Mouse (Mus musculus) spleen, postnatal 36 days (tissue): ENCODE measurements around the gene Il6ra.

Experiments used
- DNase-seq, 2 experiments: peaks; one replicate each; pipeline ENCODE4 v3.0.0; 2022; ENCODE audit warnings: low spot score in 2 of 2, mixed read lengths in 1 of 2

Gene Il6ra

GRCm38 (mm10) chr3:89853752-89854151 is 59.2 kb downstream of the Il6ra start:
- no peak for DNase-seq

GRCm38 (mm10) chr3:89848083-89848482 is 64.9 kb downstream of the Il6ra start:
- no peak for DNase-seq

GRCm38 (mm10) chr3:89847596-89847995 is 65.4 kb downstream of the Il6ra start:
- DNase-seq, result no peak

GRCm38 (mm10) chr3:89847126-89847525 is 65.9 kb downstream of the Il6ra start:
- DNase-seq, result no peak

- no peak for DNase-seq
Observed at GRCm38 (mm10) chr3:89845814-89846213, 67.2 kb downstream of the Il6ra start.

- peak; percentile 57 to 68 for DNase-seq
Observed at GRCm38 (mm10) chr3:89843148-89843547, 69.8 kb downstream of the Il6ra start.

GRCm38 (mm10) chr3:89842258-89842657 is 70.7 kb downstream of the Il6ra start:
- DNase-seq, result peak in 1 of 2 experiments; percentile 39

GRCm38 (mm10) chr3:89835362-89835761 is 77.6 kb downstream of the Il6ra start:
- DNase-seq, result no peak

GRCm38 (mm10) chr3:89830815-89831591 is 82.0 kb downstream of the Il6ra start, which contains the start of gene She:
She (plus strand) TSS chr3:89831370.
- DNase-seq, result no peak

GRCm38 (mm10) chr3:89826295-89826694 is 86.7 kb downstream of the Il6ra start:
- no peak for DNase-seq

- no peak for DNase-seq
Observed at GRCm38 (mm10) chr3:89823594-89823993, 89.4 kb downstream of the Il6ra start.

- no peak for DNase-seq
Observed at GRCm38 (mm10) chr3:89821548-89822480, 91.2 kb downstream of the Il6ra start.

GRCm38 (mm10) chr3:89821096-89821513 is 91.9 kb downstream of the Il6ra start:
- DNase-seq, result no peak

- no peak for DNase-seq
Observed at GRCm38 (mm10) chr3:89820311-89821095, 92.5 kb downstream of the Il6ra start.

GRCm38 (mm10) chr3:89819897-89820296 is 93.1 kb downstream of the Il6ra start:
- no peak for DNase-seq

- no peak for DNase-seq
Observed at GRCm38 (mm10) chr3:89818605-89819004, 94.4 kb downstream of the Il6ra start.

GRCm38 (mm10) chr3:89817056-89817455 is 95.9 kb downstream of the Il6ra start:
- DNase-seq, result no peak
